Mouse (Mus musculus) kidney, postnatal 0 days (tissue): ENCODE measurements at regions not wholly inside any gene's neighbourhood (a gene's known extent, or its start where the extent isn't known, plus 50 kb on each side); places are given as distances from the start of the nearest gene placed in this dataset.

Experiments used
- ATAC-seq: fragments of 200-750 bp; cut with Nextera tagmentation; replicated peaks from 2 replicates; pipeline ENCODE4 v1.8.0; 2017; ENCODE audit warnings: low read depth, moderate number of reproducible peaks, moderate TSS enrichment, moderate library complexity; ENCODE audit not compliant: low FRiP score
- DNase-seq: peaks from one replicate; pipeline ENCODE4 v3.0.0-alpha.2; 2016; ENCODE audit warnings: low spot score
- H3K27ac ChIP-seq: fragments of 300-500 bp; sonication (generic); 2 replicates; pipeline ENCODE4 v1.5.1; 2014; ENCODE audit warnings: mild to moderate bottlenecking
- H3K27me3 ChIP-seq: fragments of 300-500 bp; sonication (generic); 2 replicates; pipeline ENCODE4 v1.6.1; 2014; ENCODE audit warnings: low read length, mixed read lengths; ENCODE audit not compliant: insufficient read depth
- H3K36me3 ChIP-seq: fragments of 300-500 bp; sonication (generic); 2 replicates; pipeline ENCODE4 v1.6.1; 2014; ENCODE audit warnings: low read length, mixed read lengths; ENCODE audit not compliant: insufficient read depth
- H3K4me1 ChIP-seq: fragments of 300-500 bp; sonication (generic); replicated peaks from 2 replicates; pipeline ENCODE4 v1.6.1; 2014; ENCODE audit warnings: antibody characterized with exemption, low read length, mixed read lengths; ENCODE audit not compliant: insufficient read depth
- H3K4me2 ChIP-seq: fragments of 300-500 bp; sonication (generic); 2 replicates; pipeline ENCODE4 v1.6.1; 2014; ENCODE audit warnings: mild to moderate bottlenecking, low read length, moderate library complexity, mixed read lengths
- H3K4me3 ChIP-seq: fragments of 300-500 bp; sonication (generic); replicated peaks from 2 replicates; pipeline ENCODE4 v1.5.1; 2014; ENCODE audit warnings: low read depth, low read length
- H3K9ac ChIP-seq: fragments of 300-500 bp; sonication (generic); 2 replicates; pipeline ENCODE4 v1.6.1; 2014; ENCODE audit warnings: low read depth, low read length
- H3K9me3 ChIP-seq: fragments of 300-500 bp; sonication (generic); replicated peaks from 2 replicates; pipeline ENCODE4 v1.6.1; 2016; ENCODE audit warnings: low read length, inconsistent platforms, mixed read lengths
- CTCF ChIP-seq: IDR thresholded peaks from 2 replicates; pipeline ENCODE4 v1.5.1; 2016; ENCODE audit warnings: antibody characterized with exemption, low read depth, mild to moderate bottlenecking, moderate library complexity
- WGBS: fragments of 180-500 bp; shearing (Covaris S2); extraction: QIAGEN DNeasy Blood & Tissue Kit; methylation state at CpG from one replicate; pipeline ENCODE4 v1.1.7; 2014; 5-methylcytosine and 5-hydroxymethylcytosine counted together

- Histone ChIP-seq H3K36me3 (no peaks in the 10 kb centered on the region), H3K4me3 (no peak overlapping the region), H3K27ac (no peak overlapping the region), H3K27me3 (no peaks in the 10 kb centered on the region), H3K4me2 (no peak overlapping the region), H3K9ac (no peak overlapping the region), H3K4me1 (no peaks in the 10 kb centered on the region; the same call in 1 of the 2 replicates), H3K9me3 (no peaks in the 10 kb centered on the region)
- no peak for ATAC-seq
- no peak for TF ChIP-seq CTCF
- no peak for DNase-seq
- WGBS, result 76% methylated on average over 7 of the region's 7 CpGs
These were observed 113.2 kb upstream of the Pbx1 start for GRCm38 (mm10) chr1:168545072-168545780.

DNA sequence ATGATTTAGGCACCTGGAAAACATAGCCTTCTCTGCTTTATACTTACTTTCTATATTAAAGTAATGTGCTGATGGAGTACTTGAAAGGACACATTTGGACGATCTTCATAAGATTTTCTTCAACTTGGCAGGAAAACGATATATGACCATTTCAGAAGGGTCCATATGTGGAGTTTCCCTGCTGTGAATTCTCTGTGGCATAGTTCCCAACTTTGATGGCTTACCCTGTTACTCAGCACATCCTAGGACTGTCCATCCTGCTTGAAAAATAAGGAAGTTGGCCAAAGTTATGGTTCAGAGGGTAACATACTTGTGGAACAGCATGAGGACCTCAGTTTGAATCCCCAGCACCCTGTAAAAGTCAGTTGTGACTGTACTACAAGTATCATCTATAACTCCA, 109.2 kb upstream of the Pbx1 start:
- Histone ChIP-seq H3K9me3 (no peaks in the 10 kb centered on the region), H3K36me3 (no peaks in the 10 kb centered on the region), H3K4me3 (no peak overlapping the region), H3K27me3 (no peaks in the 10 kb centered on the region), H3K4me1 (no peaks in the 10 kb centered on the region; the same call in 1 of the 2 replicates), H3K9ac (no peak overlapping the region), H3K4me2 (no peak overlapping the region), H3K27ac (no peak overlapping the region)
- TF ChIP-seq CTCF, result no peak
- WGBS, result 54% methylated on average over 2 of the region's 2 CpGs
- ATAC-seq, result no peak
- peak; percentile 14 for DNase-seq

GRCm38 (mm10) chr1:168518087-168518486, 86.0 kb upstream of the Pbx1 start:
- Histone ChIP-seq H3K27me3 (no peaks in the 10 kb centered on the region), H3K27ac (no peak overlapping the region), H3K4me3 (no peak overlapping the region), H3K36me3 (no peaks in the 10 kb centered on the region), H3K9me3 (no peaks in the 10 kb centered on the region), H3K9ac (no peak overlapping the region), H3K4me2 (no peak overlapping the region), H3K4me1 (no peaks in the 10 kb centered on the region)
- no peak for TF ChIP-seq CTCF
- ATAC-seq (no peak), DNase-seq (no peak)
- 89% methylated on average over 6 of the region's 6 CpGs for WGBS

GRCm38 (mm10) chr1:168506326-168506725, 74.3 kb upstream of the Pbx1 start:
- no peaks in the 10 kb centered on the region for H3K27me3 ChIP-seq
- H3K9ac ChIP-seq, result no peak overlapping the region
- DNase-seq, result no peak
- no peak overlapping the region for H3K4me2 ChIP-seq
- ATAC-seq, result no peak
- H3K36me3 ChIP-seq, result no peaks in the 10 kb centered on the region
- no peaks in the 10 kb centered on the region for H3K9me3 ChIP-seq
- 0 out of 2 replicates have a peak, but pooled peaks cover 5% of the 10 kb centered on the region for H3K4me1 ChIP-seq
- no peak overlapping the region for H3K27ac ChIP-seq
- no peak for TF ChIP-seq CTCF
- 70% methylated on average over 1 of the region's 1 CpGs for WGBS
- H3K4me3 ChIP-seq, result no peak overlapping the region

DNA sequence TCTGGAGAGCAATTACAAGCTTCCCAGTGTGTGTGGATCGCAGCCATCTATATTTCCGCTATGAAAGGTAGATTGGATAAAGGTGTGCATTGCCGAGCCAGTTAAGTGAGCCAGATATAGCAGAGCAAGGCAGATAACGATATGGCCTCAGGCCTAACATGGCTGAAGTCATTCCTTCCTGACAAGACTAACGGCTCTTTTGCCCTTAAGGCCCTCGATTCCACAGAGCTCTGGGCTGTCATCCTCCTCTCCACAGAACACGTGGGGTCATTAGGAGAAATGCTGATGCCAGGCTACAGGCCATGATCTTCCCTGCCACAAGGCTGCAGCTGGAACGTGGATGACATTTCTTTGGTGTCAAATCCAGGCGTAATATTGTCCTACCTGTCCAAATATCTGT, 72.7 kb upstream of the Pbx1 start:
- 61% methylated on average over 9 of the region's 9 CpGs for WGBS
- Histone ChIP-seq H3K36me3 (no peaks in the 10 kb centered on the region), H3K9ac (no peak overlapping the region), H3K9me3 (no peaks in the 10 kb centered on the region), H3K4me2 (no peak overlapping the region), H3K4me3 (no peak overlapping the region), H3K27me3 (no peaks in the 10 kb centered on the region), H3K4me1 (0 out of 2 replicates have a peak, but pooled peaks cover 5% of the 10 kb centered on the region), H3K27ac (no peak overlapping the region)
- no peak for TF ChIP-seq CTCF
- no peak for DNase-seq
- no peak for ATAC-seq

DNA sequence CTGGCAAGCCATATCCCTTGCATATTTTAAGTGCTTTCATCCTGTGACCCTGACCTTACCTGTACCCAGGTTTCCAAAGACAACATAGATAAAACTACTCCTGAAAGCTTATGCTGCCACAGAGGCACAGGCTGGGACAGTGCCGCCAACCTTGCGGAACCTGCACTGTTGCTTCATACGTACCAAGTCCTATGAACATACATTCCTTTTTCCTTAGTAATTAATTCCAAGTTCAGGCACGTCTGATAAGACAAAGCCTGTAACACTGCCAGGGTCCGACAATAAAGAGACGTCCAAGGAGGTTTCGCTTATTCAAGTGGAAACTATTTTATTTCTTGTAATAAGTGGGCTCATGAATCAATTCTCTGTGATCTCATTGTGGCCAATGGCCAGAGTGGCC, 70.2 kb upstream of the Pbx1 start:
- Histone ChIP-seq H3K4me2 (no peak overlapping the region), H3K4me1 (0 out of 2 replicates have a peak, but pooled peaks cover 5% of the 10 kb centered on the region), H3K27me3 (no peaks in the 10 kb centered on the region), H3K9ac (no peak overlapping the region), H3K27ac (no peak overlapping the region), H3K9me3 (no peaks in the 10 kb centered on the region), H3K36me3 (no peaks in the 10 kb centered on the region), H3K4me3 (no peak overlapping the region)
- TF ChIP-seq CTCF, result no peak
- ATAC-seq (no peak; the same call in 1 of the 2 replicates), DNase-seq (peak; percentile 50)
- 22% methylated on average over 7 of the region's 7 CpGs for WGBS
